Mouse (Mus musculus): ENCODE data around the gene 1700030J22Rik. TPM values are rescaled to one million over a fixed set of nuclear protein-coding genes. Genes with fewer than 3 reads are reported as not detected.

1700030J22Rik gene
- polyA plus RNA-seq, 1 experiment from 2014 or later, result 0.66 TPM

DNA sequence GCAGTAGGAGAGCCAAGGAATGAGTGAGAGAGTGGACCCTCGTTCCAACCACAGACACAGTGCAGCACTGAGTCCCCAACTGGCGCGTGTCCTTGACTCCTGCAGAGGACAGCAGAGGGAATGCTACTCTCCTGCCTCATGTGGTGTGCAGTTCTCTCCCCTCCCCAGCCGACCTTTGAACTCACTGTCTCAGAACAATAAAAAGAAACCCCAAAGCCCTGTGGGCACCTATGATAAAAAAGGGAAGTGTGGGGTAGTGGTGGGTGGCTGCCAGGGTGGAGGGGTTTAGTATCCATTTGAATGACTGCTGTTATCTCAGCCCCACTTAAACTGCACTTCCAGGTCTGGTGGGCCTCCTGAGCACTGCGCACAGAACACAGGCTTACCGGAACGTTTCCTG lies 31.2 kb downstream of the 1700030J22Rik start:
- H3K27ac ChIP-seq (replicated peaks), result peak overlapping the region; percentile 90
- ATAC-seq (ENCODE audit: extremely low read depth, insufficient number of reproducible peaks, low FRiP score, low TSS enrichment), result no peak
- H3K4me3 ChIP-seq, result no peak overlapping the region
- no peaks in the 10 kb centered on the region for H3K9me3 ChIP-seq
- no peaks in the 10 kb centered on the region for H3K27me3 ChIP-seq (replicated peaks)
- H3K36me3 ChIP-seq, result no peaks in the 10 kb centered on the region
- H3K4me1 ChIP-seq, result peaks cover 67% of the 10 kb centered on the region
- WGBS, result 52% methylated on average over 7 of the region's 7 CpGs
- peak overlapping the region; percentile 33 for H3K4me2 ChIP-seq
- no peak overlapping the region for H3K9ac ChIP-seq

DNA sequence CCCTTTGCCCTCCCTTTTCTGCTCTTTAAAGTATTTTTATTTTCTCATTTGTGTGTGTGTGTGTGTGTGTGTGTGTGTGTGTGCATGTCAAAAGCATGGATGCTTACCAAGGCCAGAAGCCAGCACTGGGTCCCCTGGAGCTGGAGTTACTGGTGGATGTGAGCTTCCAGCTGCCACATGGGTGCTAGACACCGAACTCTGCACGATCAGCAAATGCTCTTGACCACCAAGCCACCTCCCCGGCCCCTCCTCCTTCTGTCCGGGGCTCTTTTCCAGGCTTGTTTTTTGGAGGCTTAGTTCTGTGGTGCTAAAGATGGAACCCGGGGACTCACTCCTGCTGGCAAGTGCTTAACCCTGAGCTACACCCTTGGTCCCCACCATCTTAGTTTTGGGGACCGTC lies 31.9 kb downstream of the 1700030J22Rik start:
- ATAC-seq (ENCODE audit: extremely low read depth, insufficient number of reproducible peaks, low FRiP score, low TSS enrichment), result no peak
- peak overlapping the region; percentile 96 for H3K4me2 ChIP-seq
- peak overlapping the region; percentile 38 for H3K4me3 ChIP-seq
- peak overlapping the region; percentile 90 for H3K27ac ChIP-seq (replicated peaks)
- 60% methylated on average over 6 of the region's 6 CpGs for WGBS
- no peaks in the 10 kb centered on the region for H3K36me3 ChIP-seq
- no peaks in the 10 kb centered on the region for H3K27me3 ChIP-seq (replicated peaks)
- H3K9ac ChIP-seq, result peak overlapping the region; percentile 72
- no peaks in the 10 kb centered on the region for H3K9me3 ChIP-seq
- H3K4me1 ChIP-seq, result peaks cover 67% of the 10 kb centered on the region

DNA sequence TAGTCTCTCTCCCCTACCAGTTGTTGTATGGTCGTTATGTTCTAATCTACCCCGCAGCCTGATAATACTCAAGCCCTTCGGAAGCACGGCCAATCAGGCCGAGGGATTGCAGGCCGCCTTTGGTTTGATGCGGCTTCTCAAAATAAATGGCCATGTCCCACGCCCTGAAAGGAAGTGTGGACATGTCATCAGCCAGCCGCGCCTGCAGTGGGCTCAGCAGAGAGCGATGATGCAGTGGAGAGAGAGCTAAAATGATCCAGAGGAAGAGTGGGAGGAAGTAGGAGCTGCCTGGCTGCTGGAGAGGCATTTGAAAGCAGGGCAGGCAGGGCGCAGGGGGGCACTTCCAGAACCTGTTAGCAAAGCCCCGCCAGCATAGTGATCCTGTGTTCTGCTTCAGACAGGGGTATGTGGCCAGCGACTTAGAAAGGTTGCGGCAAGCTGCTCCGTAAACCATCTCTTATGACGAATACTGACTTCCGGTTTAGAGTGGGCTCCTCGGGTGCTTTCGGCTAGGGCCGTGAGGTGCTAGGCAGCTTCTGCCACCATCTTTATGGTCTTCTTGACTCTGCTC lies 32.4 kb downstream of the 1700030J22Rik start:
- peak overlapping the region; percentile 90 for H3K27ac ChIP-seq (replicated peaks)
- no peak for ATAC-seq (ENCODE audit: extremely low read depth, insufficient number of reproducible peaks, low FRiP score, low TSS enrichment)
- peak overlapping the region; percentile 72 for H3K9ac ChIP-seq
- H3K4me1 ChIP-seq, result peaks cover 62% of the 10 kb centered on the region
- H3K4me3 ChIP-seq, result peak overlapping the region; percentile 38
- H3K27me3 ChIP-seq (replicated peaks), result no peaks in the 10 kb centered on the region
- WGBS, result 25% methylated on average over 21 of the region's 21 CpGs
- H3K36me3 ChIP-seq, result no peaks in the 10 kb centered on the region
- H3K4me2 ChIP-seq, result peak overlapping the region; percentile 96
- no peaks in the 10 kb centered on the region for H3K9me3 ChIP-seq

DNA sequence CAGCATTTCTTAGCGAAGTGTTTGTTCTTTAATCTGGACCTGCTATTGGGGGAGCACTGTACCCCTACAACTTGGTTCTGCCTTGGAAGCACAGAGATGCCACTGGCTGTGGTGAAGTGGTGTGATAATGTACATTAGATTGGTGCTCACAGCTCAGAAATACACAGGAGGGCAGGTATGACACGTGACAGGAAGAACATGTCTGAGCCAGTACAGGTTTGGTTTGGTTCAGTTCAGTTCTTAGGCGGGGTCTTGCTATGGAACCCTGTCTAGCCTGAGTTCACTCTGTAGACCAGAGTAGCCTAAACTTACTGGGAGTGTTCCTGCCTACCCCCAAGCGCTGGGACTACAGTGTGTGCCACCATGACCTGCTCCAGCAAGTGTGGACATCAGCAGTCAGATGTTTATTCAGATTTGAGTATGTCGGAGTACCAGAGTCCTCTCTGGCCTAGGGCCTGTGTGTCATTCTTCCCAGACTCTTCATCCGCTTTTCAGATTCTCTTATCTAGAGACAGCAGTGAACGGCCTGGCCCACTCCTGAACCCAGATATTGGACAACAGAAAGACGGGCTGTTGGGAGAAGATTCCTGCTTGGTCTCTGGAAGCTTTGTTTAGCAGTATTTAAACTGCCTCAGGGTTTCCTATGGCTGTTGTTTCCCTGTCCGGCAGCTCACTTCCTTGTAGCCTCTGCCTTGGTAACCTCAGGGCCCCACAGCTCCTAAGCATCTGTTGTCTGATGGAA lies 33.4 kb downstream of the 1700030J22Rik start:
- ATAC-seq (ENCODE audit: extremely low read depth, insufficient number of reproducible peaks, low FRiP score, low TSS enrichment), result no peak
- Histone ChIP-seq H3K27ac (replicated peaks) (peak overlapping the region; percentile 90), H3K9ac (peak overlapping the region; percentile 72; the same call in 1 of the 2 replicates), H3K4me1 (peaks cover 55% of the 10 kb centered on the region), H3K4me3 (0 out of 2 replicates have a peak overlapping the region, but pooled peaks have one; percentile 98), H3K27me3 (replicated peaks) (no peaks in the 10 kb centered on the region), H3K9me3 (no peaks in the 10 kb centered on the region), H3K36me3 (peaks cover 7% of the 10 kb centered on the region; the same call in 1 of the 2 replicates), H3K4me2 (peak overlapping the region; percentile 96)
- 50% methylated on average over 9 of the region's 9 CpGs for WGBS

DNA sequence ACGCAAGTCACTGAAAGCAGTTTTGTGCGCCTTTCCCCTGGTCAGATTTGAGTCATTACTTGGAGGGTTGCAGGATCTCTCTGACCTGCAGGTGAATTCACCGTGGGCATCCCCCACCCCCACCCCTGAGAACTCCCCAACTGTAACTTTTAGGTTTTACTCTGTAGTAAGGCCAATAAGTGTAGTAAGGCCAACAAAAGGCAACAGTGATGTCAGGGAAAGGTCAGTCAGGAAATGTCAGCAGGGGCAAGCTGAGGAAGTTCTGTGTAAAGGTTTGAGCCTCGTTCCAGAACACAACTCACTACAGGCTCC lies 34.4 kb downstream of the 1700030J22Rik start:
- H3K4me1 ChIP-seq, result peaks cover 52% of the 10 kb centered on the region
- peak overlapping the region; percentile 88 for H3K9ac ChIP-seq
- 19% methylated on average over 4 of the region's 4 CpGs for WGBS
- peak overlapping the region; percentile 96 for H3K4me2 ChIP-seq
- H3K9me3 ChIP-seq, result no peaks in the 10 kb centered on the region
- H3K27me3 ChIP-seq (replicated peaks), result no peaks in the 10 kb centered on the region
- H3K27ac ChIP-seq (replicated peaks), result peak overlapping the region; percentile 0; the same call in 1 of the 2 replicates
- peak overlapping the region; percentile 98 for H3K4me3 ChIP-seq
- ATAC-seq (ENCODE audit: extremely low read depth, insufficient number of reproducible peaks, low FRiP score, low TSS enrichment), result no peak
- peaks cover 11% of the 10 kb centered on the region for H3K36me3 ChIP-seq

DNA sequence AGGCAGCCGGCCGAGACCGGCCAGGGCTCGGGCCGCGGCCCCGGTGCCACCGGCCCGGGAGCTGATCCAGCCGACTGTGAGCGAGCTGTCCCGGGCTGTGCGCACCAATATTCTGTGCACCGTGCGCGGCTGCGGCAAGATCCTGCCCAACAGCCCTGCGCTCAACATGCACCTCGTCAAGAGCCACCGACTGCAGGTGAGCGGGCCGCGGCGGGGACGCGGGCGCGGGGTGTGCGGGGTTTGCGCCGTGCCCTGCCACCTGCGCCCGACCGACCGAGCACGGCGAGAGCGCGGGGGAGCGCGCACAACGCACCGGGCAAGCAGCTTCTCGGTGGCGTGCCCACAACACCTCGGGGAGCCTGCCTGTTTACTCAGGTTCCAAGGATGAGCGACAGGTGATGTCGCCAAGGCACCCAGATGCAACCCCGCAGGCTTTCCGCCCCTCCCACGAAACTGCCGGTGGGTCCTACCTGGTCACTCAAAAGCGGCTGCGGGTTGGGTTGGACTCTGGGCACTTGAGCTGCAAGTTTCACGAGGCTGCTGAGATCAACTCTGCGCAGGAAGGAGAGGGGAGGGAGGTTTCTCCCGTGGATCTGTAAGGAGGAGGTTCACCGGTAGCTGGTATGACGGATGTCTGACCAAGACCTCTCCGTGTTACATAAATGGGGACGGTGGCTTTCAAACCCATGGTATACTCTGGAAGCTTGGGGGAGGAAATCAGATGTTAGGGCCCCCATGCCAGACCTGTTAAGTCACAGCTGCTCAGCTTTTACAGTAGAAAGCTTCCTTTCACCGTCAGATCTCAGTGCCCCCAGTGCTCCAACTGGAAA lies 35.0 kb downstream of the 1700030J22Rik start:
- ATAC-seq (ENCODE audit: extremely low read depth, insufficient number of reproducible peaks, low FRiP score, low TSS enrichment), result peak; percentile 20; the same call in 1 of the 2 replicates
- Histone ChIP-seq H3K4me1 (peaks cover 52% of the 10 kb centered on the region), H3K36me3 (peaks cover 15% of the 10 kb centered on the region), H3K4me2 (peak overlapping the region; percentile 96), H3K9ac (peak overlapping the region; percentile 88), H3K4me3 (peak overlapping the region; percentile 98), H3K9me3 (no peaks in the 10 kb centered on the region), H3K27ac (replicated peaks) (peak overlapping the region; percentile 25), H3K27me3 (replicated peaks) (no peaks in the 10 kb centered on the region)
- under 1% methylated on average over 62 of the region's 62 CpGs for WGBS

DNA sequence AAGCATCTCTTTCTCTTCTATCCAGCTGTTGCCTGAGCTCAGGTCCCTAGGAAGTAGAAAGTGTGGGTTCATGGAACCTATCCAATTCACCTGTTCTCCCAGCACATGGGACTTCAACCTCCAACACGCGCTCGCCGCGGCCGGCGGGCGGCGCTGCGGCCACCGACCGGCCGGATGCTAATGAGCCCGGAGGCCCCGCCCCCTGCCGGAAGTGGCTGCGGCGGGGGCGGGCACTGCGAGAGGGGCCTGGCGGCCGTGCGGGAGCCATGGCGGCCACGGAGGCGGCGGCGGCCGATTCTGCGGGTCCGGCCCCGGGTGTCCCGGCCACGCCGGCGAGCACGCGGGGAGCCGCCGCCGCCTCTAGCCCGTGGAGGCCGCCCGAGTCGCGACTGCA lies 35.6 kb downstream of the 1700030J22Rik start, which contains the start of gene Atmin:
Gene Atmin (plus strand): TSS at position 233 of the 394 bp plus-strand sequence.
- 0% methylated on average over 35 of the region's 46 CpGs for WGBS
- H3K4me3 ChIP-seq, result peak within 1 kb of the TSS; percentile 98
- no peaks in the 10 kb centered on the region for H3K27me3 ChIP-seq (replicated peaks)
- peaks cover 21% of the 10 kb centered on the region for H3K36me3 ChIP-seq
- H3K9ac ChIP-seq, result peak within 1 kb of the TSS; percentile 88
- H3K4me1 ChIP-seq, result peaks cover 49% of the 10 kb centered on the region
- H3K27ac ChIP-seq (replicated peaks), result peak within 1 kb of the TSS; percentile 25
- peak within 1 kb of the TSS; percentile 96 for H3K4me2 ChIP-seq
- H3K9me3 ChIP-seq, result no peaks in the 10 kb centered on the region
- peak; percentile 75; the same call in 1 of the 2 replicates for ATAC-seq (ENCODE audit: extremely low read depth, insufficient number of reproducible peaks, low FRiP score, low TSS enrichment)

DNA sequence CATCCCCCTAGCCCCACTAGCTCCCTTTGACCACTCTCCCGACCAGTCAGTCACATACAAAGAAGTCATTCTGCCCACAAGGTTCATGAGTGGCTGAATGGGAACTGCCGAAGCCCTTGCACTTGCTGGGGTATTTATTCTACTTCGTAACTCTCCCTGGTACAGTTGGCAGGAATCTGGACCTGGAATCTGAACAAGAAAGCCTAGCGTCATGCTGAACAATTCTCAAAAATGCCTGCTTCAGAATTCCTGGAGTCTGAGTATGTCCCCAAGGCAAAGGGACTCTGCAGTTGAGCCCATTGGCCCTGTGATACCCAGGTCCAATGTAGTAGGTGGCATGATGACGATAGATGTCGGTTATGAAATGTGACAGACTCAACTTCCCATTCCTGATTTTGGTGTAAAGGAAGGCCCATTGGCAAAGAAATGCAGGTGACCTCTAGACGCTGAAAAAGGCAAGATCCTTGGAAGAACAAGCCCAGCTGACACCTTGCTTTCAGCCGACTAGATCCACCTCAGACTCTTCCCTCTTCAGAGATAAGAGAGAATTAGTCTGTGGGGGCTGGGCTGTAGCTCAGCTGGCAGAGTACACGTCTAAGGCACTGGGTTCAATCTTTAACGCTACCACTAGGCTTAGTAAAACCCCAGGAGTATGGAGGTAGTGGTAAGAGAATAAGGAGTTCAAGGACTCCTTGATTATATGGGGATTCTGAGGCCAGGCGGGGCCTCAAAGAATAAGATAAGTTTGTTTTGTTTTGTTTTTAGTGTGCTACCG lies 36.3 kb downstream of the 1700030J22Rik start:
- no peak for ATAC-seq (ENCODE audit: extremely low read depth, insufficient number of reproducible peaks, low FRiP score, low TSS enrichment)
- Histone ChIP-seq H3K4me1 (peaks cover 42% of the 10 kb centered on the region), H3K36me3 (peaks cover 28% of the 10 kb centered on the region), H3K4me3 (peak overlapping the region; percentile 98), H3K9ac (no peak overlapping the region), H3K4me2 (peak overlapping the region; percentile 96), H3K27ac (replicated peaks) (no peak overlapping the region), H3K27me3 (replicated peaks) (no peaks in the 10 kb centered on the region), H3K9me3 (no peaks in the 10 kb centered on the region)
- 60% methylated on average over 12 of the region's 12 CpGs for WGBS

DNA sequence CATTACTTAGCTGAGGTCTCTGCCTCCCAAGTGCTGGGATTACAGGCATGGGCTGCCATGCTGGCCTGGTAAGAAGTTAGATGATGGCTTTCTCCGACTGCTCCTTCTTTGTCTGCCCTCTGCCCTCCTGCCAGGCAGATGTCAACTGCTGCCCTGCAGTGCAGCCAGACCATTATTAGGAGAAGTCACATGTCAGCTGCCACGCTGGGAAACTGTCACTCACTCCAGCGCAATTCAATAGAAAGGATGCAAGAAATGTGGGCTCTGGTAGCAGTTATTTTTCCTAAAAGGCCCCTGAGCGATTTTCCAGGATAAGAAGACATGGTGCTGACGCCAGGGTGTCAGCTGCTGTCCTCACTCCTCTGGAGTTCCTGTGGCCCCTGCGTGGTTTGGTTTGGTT lies 43.3 kb downstream of the 1700030J22Rik start:
- H3K9me3 ChIP-seq, result no peaks in the 10 kb centered on the region
- H3K27ac ChIP-seq (replicated peaks), result no peak overlapping the region
- peaks cover 92% of the 10 kb centered on the region for H3K36me3 ChIP-seq
- H3K4me2 ChIP-seq, result no peak overlapping the region
- H3K4me3 ChIP-seq, result no peak overlapping the region
- no peaks in the 10 kb centered on the region for H3K27me3 ChIP-seq (replicated peaks)
- 86% methylated on average over 6 of the region's 6 CpGs for WGBS
- ATAC-seq (ENCODE audit: extremely low read depth, insufficient number of reproducible peaks, low FRiP score, low TSS enrichment), result no peak
- H3K9ac ChIP-seq, result no peak overlapping the region
- H3K4me1 ChIP-seq, result no peaks in the 10 kb centered on the region

DNA sequence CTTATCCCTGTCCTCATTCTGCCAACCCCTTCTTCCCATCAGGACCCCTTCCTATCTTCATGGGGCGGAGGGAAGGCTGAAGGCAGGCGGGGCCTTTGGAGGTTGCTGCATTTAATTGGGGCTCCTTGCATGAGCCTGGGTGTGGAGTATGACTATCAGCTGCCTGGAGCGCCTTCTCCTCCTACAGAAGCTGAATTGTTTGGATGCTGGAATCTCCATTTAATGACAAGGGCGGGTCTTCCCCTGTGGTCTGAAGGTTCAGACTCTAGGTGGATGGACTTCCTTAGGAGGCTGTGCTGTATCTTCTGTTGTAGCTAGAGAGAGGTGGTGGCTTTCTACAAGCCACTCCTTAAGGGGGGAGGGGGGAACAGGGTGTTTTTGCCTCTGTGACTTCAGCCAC lies 43.8 kb downstream of the 1700030J22Rik start:
- Histone ChIP-seq H3K4me1 (no peaks in the 10 kb centered on the region), H3K36me3 (peaks cover 90% of the 10 kb centered on the region), H3K9me3 (no peaks in the 10 kb centered on the region), H3K4me3 (no peak overlapping the region), H3K4me2 (no peak overlapping the region), H3K27ac (replicated peaks) (no peak overlapping the region), H3K9ac (no peak overlapping the region), H3K27me3 (replicated peaks) (no peaks in the 10 kb centered on the region)
- no peak for ATAC-seq (ENCODE audit: extremely low read depth, insufficient number of reproducible peaks, low FRiP score, low TSS enrichment)
- 91% methylated on average over 4 of the region's 4 CpGs for whole genome bisulfite sequencing

DNA sequence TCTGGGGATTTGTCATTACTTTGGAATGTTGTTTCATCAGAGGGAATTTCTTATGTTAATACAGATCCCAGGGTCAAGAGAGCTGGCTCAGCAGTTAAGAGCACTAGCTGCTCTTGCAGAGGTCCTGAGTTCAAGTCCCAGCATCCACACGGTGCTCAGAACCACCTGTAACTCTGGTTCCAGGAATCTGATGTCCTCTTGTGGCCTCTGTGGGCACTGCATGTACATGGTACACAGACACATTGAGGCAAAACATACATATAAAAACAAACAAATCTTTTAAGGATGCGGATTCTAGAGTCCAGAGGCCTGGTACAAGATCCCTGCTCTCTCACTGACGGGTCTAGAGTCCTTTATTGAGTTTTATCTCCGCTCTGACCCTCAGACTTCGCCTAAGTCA lies 50.2 kb downstream of the 1700030J22Rik start:
- Histone ChIP-seq H3K9ac (no peak overlapping the region), H3K4me1 (no peaks in the 10 kb centered on the region), H3K36me3 (peaks cover 89% of the 10 kb centered on the region), H3K27me3 (replicated peaks) (no peaks in the 10 kb centered on the region), H3K4me2 (no peak overlapping the region), H3K27ac (replicated peaks) (no peak overlapping the region), H3K9me3 (no peaks in the 10 kb centered on the region), H3K4me3 (no peak overlapping the region)
- ATAC-seq (ENCODE audit: extremely low read depth, insufficient number of reproducible peaks, low FRiP score, low TSS enrichment), result no peak
- 91% methylated on average over 5 of the region's 5 CpGs for WGBS
